Mouse (Mus musculus): Measurements from ENCODE around the gene Qrich1.

Gene Qrich1

GRCm38 (mm10) chr9:108516380-108517251 is at the start of gene Qrich1:
TSS of gene Qrich1 (plus strand) at chr9:108516806.
- DNase-seq, result peak; percentile 97

GRCm38 (mm10) chr9:108469430-108469829 is 47.2 kb upstream of the Qrich1 start:
- DNase-seq, result no peak

- no peak for DNase-seq
These were observed 46.8 kb upstream of the Qrich1 start for GRCm38 (mm10) chr9:108469845-108470244.

- DNase-seq, result no peak
These were observed 42.1 kb upstream of the Qrich1 start for GRCm38 (mm10) chr9:108474528-108474927.

- peak; percentile 90 for DNase-seq
These were observed 37.9 kb upstream of the Qrich1 start for GRCm38 (mm10) chr9:108478638-108479156.

GRCm38 (mm10) chr9:108479241-108479640 is 37.4 kb upstream of the Qrich1 start:
- DNase-seq, result no peak

- DNase-seq, result peak; percentile 64
These were observed 36.8 kb upstream of the Qrich1 start, which contains the start of gene Lamb2 for GRCm38 (mm10) chr9:108479721-108480351. TSS of gene Lamb2 (plus strand) at chr9:108479736.

GRCm38 (mm10) chr9:108480813-108481519 is 35.6 kb upstream of the Qrich1 start:
- DNase-seq, result no peak

- DNase-seq, result no peak
These were observed 34.9 kb upstream of the Qrich1 start for GRCm38 (mm10) chr9:108481520-108482210.

- DNase-seq, result no peak
These were observed 33.4 kb upstream of the Qrich1 start for GRCm38 (mm10) chr9:108483051-108483790.

GRCm38 (mm10) chr9:108484021-108484420 is 32.6 kb upstream of the Qrich1 start:
- no peak for DNase-seq

- no peak for DNase-seq
These were observed 31.2 kb upstream of the Qrich1 start for GRCm38 (mm10) chr9:108485301-108485875.

GRCm38 (mm10) chr9:108486973-108487530 is 29.6 kb upstream of the Qrich1 start:
- no peak for DNase-seq

- DNase-seq, result no peak
These were observed 28.2 kb upstream of the Qrich1 start for GRCm38 (mm10) chr9:108488403-108488802.

GRCm38 (mm10) chr9:108489215-108489614 is 27.4 kb upstream of the Qrich1 start:
- DNase-seq, result no peak

- DNase-seq, result no peak
These were observed 26.7 kb upstream of the Qrich1 start for GRCm38 (mm10) chr9:108489702-108490558.

GRCm38 (mm10) chr9:108490559-108491285 is 25.9 kb upstream of the Qrich1 start, which contains the start of gene Usp19:
TSS of gene Usp19 (plus strand) at chr9:108490602.
- DNase-seq, result peak; percentile 95

GRCm38 (mm10) chr9:108491286-108491580 is 25.4 kb upstream of the Qrich1 start:
- DNase-seq, result no peak

- DNase-seq, result no peak
These were observed 24.4 kb upstream of the Qrich1 start for GRCm38 (mm10) chr9:108492043-108492750.

Measured in kidney, adult 18-20 months (tissue).